Mouse (Mus musculus): ENCODE results near the gene Thtpa.

- TF ChIP-seq EP300 (IDR thresholded peaks at IDR 0.05; ENCODE audit: low read depth) (no peak), CTCF (IDR thresholded peaks at IDR 0.05; ENCODE audit: low read depth) (no peak)
Observed at GRCm38 (mm10) chr14:55083481-55083880, 11.1 kb upstream of the Thtpa start.

Data from liver, embryonic 14.5 days (tissue).